In the genomic region with DNA sequence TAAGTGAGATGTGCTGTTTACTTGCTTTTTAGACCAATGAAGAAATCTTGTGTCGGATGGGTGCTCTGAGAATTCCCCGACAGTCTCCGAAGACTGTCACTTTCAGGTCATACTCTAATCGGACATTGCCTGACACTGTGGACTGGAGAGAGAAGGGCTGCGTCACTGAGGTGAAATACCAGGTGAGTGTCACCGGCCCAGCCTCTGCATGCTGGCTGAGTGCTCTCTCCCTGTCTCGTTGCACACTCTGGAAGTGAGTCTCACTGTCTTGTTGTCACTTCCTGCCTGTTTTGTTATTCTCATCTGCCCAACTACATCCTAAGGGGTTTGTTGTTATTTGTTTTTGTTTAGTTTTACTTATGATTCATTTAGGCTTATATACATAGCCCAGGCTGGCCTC, we compare ENCODE assay signal across 39 mouse cellular contexts. TPM values are rescaled to one million over a fixed set of nuclear protein-coding genes. Genes with fewer than 3 reads are reported as not detected.
"Had no signal": no experiment of that assay in that cellular context is flagged by ENCODE, and none has a peak within 500 bp of the region (broad histone marks: within the 10 kb centered on the region; RNA-seq: fewer than 3 reads in every experiment).

No protein-coding gene starts in this region.

- H3K36me3 ChIP-seq: embryonic facial prominence, embryonic 10.5 days; embryonic facial prominence, embryonic 12.5 days; embryonic facial prominence, embryonic 13.5 days; embryonic facial prominence, embryonic 15.5 days; forebrain, embryonic 10.5 days; forebrain, embryonic 12.5 days; forebrain, embryonic 15.5 days had no signal

- H3K4me1 ChIP-seq: embryonic facial prominence, embryonic 10.5 days; embryonic facial prominence, embryonic 12.5 days; embryonic facial prominence, embryonic 13.5 days; embryonic facial prominence, embryonic 15.5 days; forebrain, embryonic 10.5 days; forebrain, embryonic 12.5 days; forebrain, embryonic 13.5 days; forebrain, embryonic 15.5 days had no signal

- H3K27me3 ChIP-seq: embryonic facial prominence, embryonic 12.5 days; embryonic facial prominence, embryonic 13.5 days; embryonic facial prominence, embryonic 15.5 days; forebrain, embryonic 12.5 days; forebrain, embryonic 13.5 days; forebrain, embryonic 15.5 days had no signal

- H3K27ac ChIP-seq: embryonic facial prominence, embryonic 10.5 days; embryonic facial prominence, embryonic 12.5 days; embryonic facial prominence, embryonic 13.5 days; embryonic facial prominence, embryonic 15.5 days; forebrain, embryonic 10.5 days; forebrain, embryonic 12.5 days; forebrain, embryonic 13.5 days; forebrain, embryonic 15.5 days; gastrocnemius, adult 2 months; heart, adult 2 months had no signal

- H3K9me3 ChIP-seq: embryonic facial prominence, embryonic 10.5 days; embryonic facial prominence, embryonic 12.5 days; embryonic facial prominence, embryonic 13.5 days; embryonic facial prominence, embryonic 15.5 days; forebrain, embryonic 10.5 days; forebrain, embryonic 12.5 days; forebrain, embryonic 13.5 days; forebrain, embryonic 15.5 days had no signal

- ATAC-seq: forebrain, embryonic 13.5 days; forebrain, embryonic 14.5 days; forebrain, embryonic 15.5 days; forebrain, embryonic 16.5 days; forebrain, postnatal 0 days had no signal

- H3K4me3 ChIP-seq: embryonic facial prominence, embryonic 10.5 days; embryonic facial prominence, embryonic 12.5 days; embryonic facial prominence, embryonic 13.5 days; embryonic facial prominence, embryonic 15.5 days; erythroblast, embryonic 14.5 days; forebrain, embryonic 10.5 days; forebrain, embryonic 12.5 days; forebrain, embryonic 13.5 days; forebrain, embryonic 15.5 days; gastrocnemius, adult 2 months; heart, adult 2 months had no signal

- DNase-seq: cerebellum, adult 2 months; cerebellum, adult 8-10 months; cerebellum, adult 9-10 months; cerebellum, adult 9-11 months; cerebellum, postnatal 10 days; cerebellum, postnatal 14 days; cerebellum, postnatal 25 days; cerebellum, postnatal 36 days; embryo, embryonic 11 days; forebrain, postnatal 0 days; gastrocnemius, adult 2 months; gastrocnemius, postnatal 10 days; gastrocnemius, postnatal 14 days; gastrocnemius, postnatal 25 days; gastrocnemius, postnatal 36 days; heart, adult 2 months had no signal

RNA-seq across cellular contexts. Expression of a gene that starts 16.5 kb away (rescaled TPM):
- total RNA-seq: common myeloid progenitor, adult 5-6 weeks; forebrain, postnatal 0 days; gastrocnemius, adult 18-20 months; gastrocnemius, adult 2 months; gastrocnemius, adult 8-10 months; gastrocnemius, postnatal 10 days; gastrocnemius, postnatal 14 days; gastrocnemius, postnatal 25 days; gastrocnemius, postnatal 36 days; gastrocnemius, postnatal 4 days; granulocyte monocyte progenitor cell, adult 5-6 weeks; heart, adult 2 months; heart, adult 8-10 months had no signal
- polyA plus RNA-seq: cerebellum, adult 2 months; cortical plate, adult 2 months; embryonic facial prominence, embryonic 10.5 days; embryonic facial prominence, embryonic 11.5 days; embryonic facial prominence, embryonic 12.5 days; embryonic facial prominence, embryonic 13.5 days; embryonic facial prominence, embryonic 14.5 days; embryonic facial prominence, embryonic 15.5 days; erythroblast, embryonic 14.5 days; forebrain, embryonic 10.5 days; forebrain, embryonic 11.5 days; forebrain, embryonic 12.5 days; forebrain, embryonic 13.5 days; forebrain, embryonic 14.5 days; forebrain, embryonic 15.5 days; forebrain, embryonic 16.5 days; forebrain, postnatal 0 days; frontal cortex, adult 2 months; gonadal fat pad, adult 2 months; heart, adult 2 months had no signal

RNA-seq across cellular contexts. Expression of a gene that starts 43.9 kb away (rescaled TPM):
- total RNA-seq: common myeloid progenitor, adult 5-6 weeks; granulocyte monocyte progenitor cell, adult 5-6 weeks had no signal
- polyA plus RNA-seq: erythroblast, embryonic 14.5 days had no signal
